Mouse (Mus musculus): Measurements from ENCODE around the gene Relb. TPM values are rescaled to one million over a fixed set of nuclear protein-coding genes. Genes with fewer than 3 reads are reported as not detected.

The Relb gene
- polyA plus RNA-seq (2012; rRNA removed), result 2.1 and 2.4 TPM in 2 replicates

DNA sequence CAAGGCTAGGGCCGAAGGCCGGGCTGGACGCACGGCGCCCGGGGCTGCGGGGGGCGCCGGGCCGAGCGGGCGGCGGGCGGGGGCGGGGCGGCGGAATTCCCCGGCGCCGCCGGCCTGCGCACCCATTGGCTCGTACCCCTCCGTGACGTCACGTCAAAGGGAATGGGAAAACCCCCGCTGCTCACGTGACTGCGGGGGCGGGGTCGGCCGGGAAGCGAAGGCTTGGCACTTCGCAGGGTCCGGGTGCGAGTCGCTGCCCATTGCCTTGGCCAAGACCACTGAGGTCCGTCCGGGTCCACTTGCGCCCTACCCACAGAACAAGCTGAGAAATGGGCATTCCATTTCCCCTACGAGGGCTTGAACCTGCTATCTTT, at the start of gene Relb:
Gene Relb (minus strand): TSS at position 78 of the 374 bp plus-strand sequence.

DNA sequence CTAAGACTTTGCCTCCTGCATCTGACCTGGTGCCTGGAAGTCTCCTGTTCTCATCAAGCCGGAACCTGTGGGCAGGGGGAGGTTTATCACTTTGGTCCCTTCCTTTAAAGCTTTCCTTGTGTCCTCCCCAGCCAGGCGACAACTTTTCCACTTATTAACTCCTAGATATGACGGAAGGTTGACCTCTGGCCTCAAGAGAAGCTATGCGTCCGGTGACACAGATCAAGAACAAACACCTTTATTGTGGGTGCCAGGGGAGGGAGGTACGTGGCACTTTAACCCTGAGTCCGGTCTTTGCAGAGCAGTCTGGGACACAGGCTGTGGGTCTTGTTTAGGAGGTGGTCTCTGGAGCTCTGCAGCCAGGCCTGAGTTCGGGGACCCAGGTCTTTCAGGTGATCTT, 48.6 kb upstream of the Relb start, which contains the start of gene Apoc2:
Gene Apoc2 (minus strand): TSS at position 70 of the 400 bp plus-strand sequence.

DNA sequence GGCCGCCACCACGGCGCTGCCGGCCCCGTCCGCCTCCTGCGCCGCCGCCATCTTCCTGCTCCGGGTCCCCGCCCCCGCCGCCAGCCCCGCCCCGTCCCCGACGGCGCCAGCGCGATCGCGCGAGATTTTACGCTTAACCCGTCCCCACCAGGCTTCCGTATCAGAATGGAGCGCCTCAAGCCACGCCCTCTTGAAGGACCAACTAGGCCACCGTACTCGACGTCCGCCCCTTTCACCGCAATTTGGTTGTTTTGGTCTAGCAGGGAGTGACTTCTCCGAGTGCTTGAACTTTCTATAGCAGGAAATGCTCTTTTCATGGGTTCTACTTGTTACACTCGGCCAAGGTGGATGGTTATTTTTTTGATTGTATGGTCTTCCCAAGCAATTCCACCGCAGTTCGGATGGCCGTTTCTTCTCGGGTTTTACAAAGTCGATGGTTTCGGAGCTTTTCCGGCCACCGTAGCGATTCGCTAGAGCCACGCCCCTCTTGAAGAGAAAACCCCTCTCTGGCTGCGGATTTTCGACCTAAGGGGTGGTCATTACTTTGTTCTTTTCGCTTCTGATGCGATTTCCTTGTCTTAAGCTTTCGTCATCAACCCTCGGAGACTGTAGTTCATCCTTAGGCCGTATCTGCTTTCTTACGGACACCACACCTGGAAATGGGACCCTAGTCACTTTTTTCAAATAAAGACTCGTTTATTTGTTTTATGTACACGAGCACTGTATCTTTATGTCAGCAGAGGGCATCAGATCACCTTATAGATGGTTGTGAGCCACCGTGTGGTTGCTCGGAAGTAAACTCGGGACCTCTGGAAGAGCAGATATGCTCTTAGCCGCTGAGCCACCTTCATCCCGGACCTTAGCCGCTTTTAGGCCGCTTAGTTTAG, 36.0 kb upstream of the Relb start, which contains the start of gene Clptm1:
Gene Clptm1 (minus strand): TSS at position 79 of the 887 bp plus-strand sequence.

DNA sequence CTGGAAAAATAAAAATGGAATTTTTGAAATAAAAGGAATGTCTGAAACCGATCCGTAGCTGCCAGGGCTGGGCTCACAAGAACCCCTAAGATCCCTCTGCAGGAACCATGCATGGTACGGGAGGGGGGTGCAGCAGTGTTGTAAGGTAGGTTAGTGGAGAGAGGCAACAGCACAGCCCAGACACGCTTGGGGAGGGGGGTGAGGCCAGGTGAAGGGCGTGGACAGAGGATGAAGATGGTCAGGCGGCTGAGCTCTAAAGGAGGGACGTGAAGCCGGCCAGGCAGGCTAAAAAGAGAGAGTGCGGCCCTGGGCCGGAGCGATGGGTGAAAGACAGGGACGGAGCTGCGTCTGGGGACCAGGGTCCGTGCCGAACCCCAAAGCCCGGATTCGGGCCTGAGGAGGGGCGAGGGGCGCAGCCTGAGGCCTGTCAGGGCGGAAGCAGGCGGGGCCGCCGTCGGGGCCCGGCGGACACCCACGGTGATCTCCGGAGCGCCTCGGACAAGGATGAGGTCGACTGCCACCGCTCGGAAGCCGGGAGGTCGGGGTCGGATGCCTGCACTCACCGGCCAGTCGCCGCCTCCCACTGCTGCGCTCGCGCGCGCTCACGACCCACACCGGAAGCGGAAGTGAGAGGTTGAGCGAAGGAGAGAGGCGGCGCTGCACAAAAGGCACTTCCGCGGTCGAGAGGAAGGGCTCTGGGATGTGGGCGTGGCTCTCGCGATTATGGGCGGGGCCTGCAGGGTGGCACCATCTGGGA, 25.2 kb downstream of the Relb start, which contains the start of gene Clasrp:
Gene Clasrp (minus strand): TSS at position 638 of the 757 bp plus-strand sequence.

DNA sequence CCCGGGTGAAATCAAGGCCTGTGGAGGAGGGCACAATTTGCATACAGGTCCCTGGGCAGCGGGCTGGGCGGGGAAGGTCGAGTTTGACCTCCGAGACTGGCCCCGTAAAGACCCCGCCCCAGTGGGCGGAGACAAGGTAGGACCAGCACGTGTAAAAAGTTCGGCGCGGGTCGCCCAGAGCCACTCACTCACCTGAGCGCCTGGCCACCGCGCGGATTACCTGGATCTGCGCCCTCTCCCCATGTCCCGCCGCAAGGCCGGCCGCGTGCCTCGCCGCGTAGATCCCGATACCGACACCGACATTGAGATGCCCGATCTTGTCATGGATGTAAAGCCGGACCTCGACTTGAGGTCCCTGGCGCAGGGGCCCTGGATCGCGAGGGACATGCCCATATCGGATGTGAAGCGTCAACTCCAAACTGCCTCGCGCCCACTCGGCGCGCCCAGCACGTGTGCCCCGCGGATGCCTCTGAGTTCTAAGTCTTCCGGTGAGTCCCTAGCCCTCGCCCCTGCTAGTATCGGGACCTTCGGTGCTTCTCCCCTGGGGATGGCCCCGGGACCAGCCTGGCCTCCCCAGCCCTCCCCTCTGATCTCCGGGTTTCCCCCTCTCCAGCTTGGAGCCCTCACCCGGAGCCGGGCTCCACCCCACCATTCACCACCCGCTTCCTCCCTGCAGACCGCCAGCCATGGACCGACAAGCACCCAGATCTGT, 51.9 kb downstream of the Relb start, which contains the start of the genes Zfp296 and Gemin7:
Gene Zfp296 (plus strand): TSS at position 147 of the 712 bp plus-strand sequence.
Gene Gemin7 (minus strand): TSS at position 455 of the 712 bp plus-strand sequence.

DNA sequence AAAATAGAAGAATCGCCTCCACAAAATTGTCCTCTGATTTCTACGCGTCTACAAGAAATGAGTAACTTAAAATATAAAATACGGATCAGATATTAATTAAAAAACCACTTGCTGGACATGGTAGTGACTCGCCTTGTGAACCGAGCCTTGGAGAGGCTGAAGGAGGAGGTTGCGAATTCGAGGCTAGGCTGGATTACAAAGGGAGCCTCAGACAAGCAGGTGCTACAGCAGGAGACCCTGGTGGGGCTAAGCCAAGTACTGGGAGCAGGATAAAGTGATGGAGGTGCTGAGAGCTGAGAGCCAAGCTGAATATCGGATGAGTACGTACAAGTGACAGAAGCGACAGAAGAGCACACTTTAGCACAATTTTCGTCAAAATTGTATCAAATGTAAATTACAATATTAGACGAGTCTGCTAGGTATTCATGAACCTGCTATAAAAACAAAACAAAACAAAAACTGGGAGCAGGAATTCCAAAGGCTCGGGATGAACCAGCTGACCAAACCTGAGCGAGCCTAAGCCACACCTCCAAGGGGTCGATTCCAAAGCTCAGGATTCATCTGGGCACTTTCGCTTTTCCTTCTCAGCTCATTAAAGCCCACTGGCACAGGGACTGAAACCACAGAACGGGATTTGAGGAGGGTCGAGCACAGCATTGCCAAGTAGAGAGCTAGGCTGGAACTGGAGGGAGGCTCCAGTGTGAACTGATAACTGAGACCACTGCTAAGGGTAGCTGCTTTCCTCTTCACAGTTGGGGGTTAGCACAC, 66.4 kb downstream of the Relb start, which contains the start of gene Ppp1r37:
Gene Ppp1r37 (minus strand): TSS at position 434 of the 768 bp plus-strand sequence.

Other genes starting within 250 kb of the Relb start
- 10.3 and 12.5 TPM in 2 replicates for gene Ercc2, start 247.4 kb downstream of the Relb start, polyA plus RNA-seq (2012; rRNA removed)
- 0.85 TPM in 2 replicates for gene Klc3, start 225.3 kb downstream of the Relb start, polyA plus RNA-seq (2012; rRNA removed)
- gene Ckm, start 224.7 kb downstream of the Relb start, polyA plus RNA-seq (2012; rRNA removed), result 0.31 and 2.5 TPM in 2 replicates
- 4.5 and 4.8 TPM in 2 replicates for gene Mark4, start 170.6 kb downstream of the Relb start, polyA plus RNA-seq (2012; rRNA removed)
- 2.2 and 2.4 TPM in 2 replicates for gene Exoc3l2, start 166.1 kb downstream of the Relb start, polyA plus RNA-seq (2012; rRNA removed)
- gene Bloc1s3, start 121.1 kb downstream of the Relb start, polyA plus RNA-seq (2012; rRNA removed), result 2.2 and 2.5 TPM in 2 replicates
- 36.0 and 40.0 TPM in 2 replicates for gene Trappc6a, start 121.0 kb downstream of the Relb start, polyA plus RNA-seq (2012; rRNA removed)
- gene Nkpd1, start 111.6 kb downstream of the Relb start, polyA plus RNA-seq (2012; rRNA removed), result 0.02 and 0.06 TPM in 2 replicates
- 21.3 and 26.8 TPM in 2 replicates for gene Ppp1r37, start 66.4 kb downstream of the Relb start, polyA plus RNA-seq (2012; rRNA removed)
- gene Zfp296, start 52.2 kb downstream of the Relb start, polyA plus RNA-seq (2012; rRNA removed), result 0.81 and 0.85 TPM in 2 replicates
- gene Gemin7, start 51.8 kb downstream of the Relb start, polyA plus RNA-seq (2012; rRNA removed), result 28.8 and 31.3 TPM in 2 replicates
- gene Clasrp, start 25.0 kb downstream of the Relb start, polyA plus RNA-seq (2012; rRNA removed), result 17.9 and 24.7 TPM in 2 replicates
- 27.7 and 29.1 TPM in 2 replicates for gene Clptm1, start 35.6 kb upstream of the Relb start, polyA plus RNA-seq (2012; rRNA removed)
- 1,005 and 1,068 TPM in 2 replicates for gene Apoc2, start 48.5 kb upstream of the Relb start, polyA plus RNA-seq (2012; rRNA removed)
- 12.7 and 26.8 TPM in 2 replicates for gene Gm44805, start 52.0 kb upstream of the Relb start, polyA plus RNA-seq (2012; rRNA removed)
- gene Apoc4, start 52.0 kb upstream of the Relb start, polyA plus RNA-seq (2012; rRNA removed), result 1,034 and 1,247 TPM in 2 replicates
- gene Apoc1, start 63.2 kb upstream of the Relb start, polyA plus RNA-seq (2012; rRNA removed), result 1,023 and 1,218 TPM in 2 replicates
- 14,325 and 17,049 TPM in 2 replicates for gene Apoe, start 69.8 kb upstream of the Relb start, polyA plus RNA-seq (2012; rRNA removed)
- gene Tomm40, start 86.0 kb upstream of the Relb start, polyA plus RNA-seq (2012; rRNA removed), result 37.0 and 43.6 TPM in 2 replicates
- 27.6 and 31.3 TPM in 2 replicates for gene Nectin2, start 121.0 kb upstream of the Relb start, polyA plus RNA-seq (2012; rRNA removed)
- gene Bcam, start 141.6 kb upstream of the Relb start, polyA plus RNA-seq (2012; rRNA removed), result 11.0 and 11.6 TPM in 2 replicates
- 4.6 and 5.1 TPM in 2 replicates for gene Cblc, start 167.4 kb upstream of the Relb start, polyA plus RNA-seq (2012; rRNA removed)
- 4.7 and 4.8 TPM in 2 replicates for gene Bcl3, start 193.3 kb upstream of the Relb start, polyA plus RNA-seq (2012; rRNA removed)
- 0.10 and 0.15 TPM in 2 replicates for gene Gm19345, start 222.6 kb upstream of the Relb start, polyA plus RNA-seq (2012; rRNA removed)
- 0.06 and 0.13 TPM in 2 replicates for gene Ceacam16, start 231.9 kb upstream of the Relb start, polyA plus RNA-seq (2012; rRNA removed)

All from liver, embryonic 18 days (tissue).